Mouse (Mus musculus) urinary bladder, adult 2 months (tissue): ENCODE data around the gene Lrrc17. TPM values are rescaled to one million over a fixed set of nuclear protein-coding genes. Genes with fewer than 3 reads are reported as not detected.

ENCODE experiments used
- DNase-seq: peaks from one replicate; pipeline ENCODE4 v3.0.0; 2022; ENCODE audit warnings: low spot score
- polyA plus RNA-seq: library from polyadenylated mRNA; depleted of rRNA; stranded (reverse); fragments of >200 nt; gene quantifications from 2 replicates; pipeline ENCODE4 v1.2.3, GENCODE M21; 2012; rRNA removed

Gene Lrrc17
- 18.8 and 23.7 TPM in 2 replicates for polyA plus RNA-seq

- DNase-seq = no peak
These were observed at the start of gene Lrrc17 for GRCm38 (mm10) chr5:21543409-21544201. Gene Lrrc17 (plus strand): TSS chr5:21543559.

GRCm38 (mm10) chr5:21494781-21495180 lies 48.6 kb upstream of the Lrrc17 start:
- no peak for DNase-seq

GRCm38 (mm10) chr5:21496321-21496720 lies 47.0 kb upstream of the Lrrc17 start:
- DNase-seq = no peak

- no peak for DNase-seq
These were observed 46.5 kb upstream of the Lrrc17 start for GRCm38 (mm10) chr5:21496881-21497280.

- no peak for DNase-seq
These were observed 44.9 kb upstream of the Lrrc17 start for GRCm38 (mm10) chr5:21498490-21498889.

- no peak for DNase-seq
These were observed 44.4 kb upstream of the Lrrc17 start for GRCm38 (mm10) chr5:21498925-21499324.

- DNase-seq = no peak
These were observed 43.2 kb upstream of the Lrrc17 start for GRCm38 (mm10) chr5:21500133-21500532.

GRCm38 (mm10) chr5:21500941-21501340 lies 42.4 kb upstream of the Lrrc17 start:
- no peak for DNase-seq

- DNase-seq = no peak
These were observed 40.3 kb upstream of the Lrrc17 start for GRCm38 (mm10) chr5:21502936-21503610.

- no peak for DNase-seq
These were observed 38.2 kb upstream of the Lrrc17 start for GRCm38 (mm10) chr5:21505159-21505558.

- DNase-seq = no peak
These were observed 36.5 kb upstream of the Lrrc17 start for GRCm38 (mm10) chr5:21506887-21507286.

GRCm38 (mm10) chr5:21509801-21510200 lies 33.6 kb upstream of the Lrrc17 start:
- no peak for DNase-seq

- no peak for DNase-seq
These were observed 30.0 kb upstream of the Lrrc17 start for GRCm38 (mm10) chr5:21513363-21513762.

- no peak for DNase-seq
These were observed 25.8 kb upstream of the Lrrc17 start for GRCm38 (mm10) chr5:21517562-21517961.

- DNase-seq = no peak
These were observed 25.2 kb upstream of the Lrrc17 start for GRCm38 (mm10) chr5:21518207-21518606.

- DNase-seq = no peak
These were observed 24.2 kb upstream of the Lrrc17 start for GRCm38 (mm10) chr5:21519166-21519565.

GRCm38 (mm10) chr5:21526835-21527485 lies 16.4 kb upstream of the Lrrc17 start:
- no peak for DNase-seq

GRCm38 (mm10) chr5:21527488-21527911 lies 15.9 kb upstream of the Lrrc17 start:
- no peak for DNase-seq

- DNase-seq = no peak
These were observed 15.1 kb upstream of the Lrrc17 start for GRCm38 (mm10) chr5:21528068-21528842.

GRCm38 (mm10) chr5:21529110-21529720 lies 14.1 kb upstream of the Lrrc17 start:
- DNase-seq = no peak

- no peak for DNase-seq
These were observed 11.2 kb upstream of the Lrrc17 start for GRCm38 (mm10) chr5:21532126-21532525.
